Mouse (Mus musculus) bone marrow macrophage, adult 2 months (primary cell): ENCODE measurements at regions not wholly inside any gene's neighbourhood (a gene's known extent, or its start where the extent isn't known, plus 50 kb on each side); places are given as distances from the start of the nearest gene placed in this dataset.

Experiments
- CTCF ChIP-seq: IDR thresholded peaks from 2 replicates; pipeline ENCODE4 v1.5.1; 2012; ENCODE audit warnings: low read depth, mild to moderate bottlenecking, low read length, moderate library complexity
- POLR2A ChIP-seq: IDR thresholded peaks from 2 replicates; pipeline ENCODE4 v1.6.1; 2012; ENCODE audit warnings: mild to moderate bottlenecking, low read depth, low read length, borderline replicate concordance

- TF ChIP-seq CTCF (no peak), POLR2A (no peak)
These were observed 131.9 kb upstream of the Fgf13 start for GRCm38 (mm10) chrX:59699766-59700165.
